Mouse (Mus musculus) WW6 (cell line): ENCODE data around the gene Rhox3c.
"Not testable (repeated sequence)": the region's sequence is repeated elsewhere in the genome, so short reads cannot be mapped to it uniquely, and the experiment has no call there.

Experiments
- DNase-seq: peaks from one replicate; pipeline ENCODE4 v3.0.0-alpha.2; 2013; ENCODE audit warnings: low read depth, low spot score

Rhox3c gene

DNA sequence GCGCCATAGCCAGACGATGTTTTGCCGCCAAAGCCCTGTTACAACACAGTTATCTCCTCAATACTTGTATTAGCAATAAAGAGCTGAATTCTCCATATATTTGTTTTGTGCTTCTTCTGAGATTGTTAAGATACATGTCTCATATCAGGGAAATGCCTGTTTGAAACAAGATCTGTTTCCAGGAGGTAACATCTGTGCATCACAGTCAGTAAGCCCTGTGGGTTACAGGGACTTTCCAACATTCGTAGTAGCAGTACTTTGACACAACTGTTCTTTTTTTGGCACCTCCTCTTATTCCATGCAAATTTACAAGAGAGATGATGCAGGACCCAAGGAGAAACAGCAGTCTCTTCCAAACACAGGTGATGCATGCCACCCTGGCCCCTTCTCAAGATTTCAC, at the start of gene Rhox3c:
Gene Rhox3c, plus strand, starts transcription at position 301 of the 400 bp plus-strand sequence.
- DNase-seq = not testable (repeated sequence)

DNA sequence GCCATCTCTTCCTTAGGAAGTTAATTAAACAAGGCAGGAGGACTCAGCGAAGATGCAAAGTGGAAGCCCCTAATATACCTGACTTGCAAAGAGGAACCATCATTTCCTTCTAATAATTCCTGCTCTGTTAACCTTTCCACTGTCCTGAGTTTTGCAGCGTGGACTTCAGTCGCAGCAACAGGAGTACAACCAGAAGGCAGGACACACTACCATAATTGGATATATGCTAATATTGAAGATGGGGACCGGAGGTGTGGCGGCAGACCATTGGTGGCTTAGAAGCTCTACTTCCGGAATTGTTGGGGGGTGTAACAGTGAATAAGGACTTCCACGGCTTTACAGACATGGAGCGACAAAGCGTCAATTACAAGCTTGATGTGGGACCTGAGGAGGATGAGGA, 46.6 kb upstream of the Rhox3c start, which contains the start of gene Rhox2b:
Gene Rhox2b, plus strand, starts transcription at position 301 of the 400 bp plus-strand sequence.
- DNase-seq = not testable (repeated sequence)

DNA sequence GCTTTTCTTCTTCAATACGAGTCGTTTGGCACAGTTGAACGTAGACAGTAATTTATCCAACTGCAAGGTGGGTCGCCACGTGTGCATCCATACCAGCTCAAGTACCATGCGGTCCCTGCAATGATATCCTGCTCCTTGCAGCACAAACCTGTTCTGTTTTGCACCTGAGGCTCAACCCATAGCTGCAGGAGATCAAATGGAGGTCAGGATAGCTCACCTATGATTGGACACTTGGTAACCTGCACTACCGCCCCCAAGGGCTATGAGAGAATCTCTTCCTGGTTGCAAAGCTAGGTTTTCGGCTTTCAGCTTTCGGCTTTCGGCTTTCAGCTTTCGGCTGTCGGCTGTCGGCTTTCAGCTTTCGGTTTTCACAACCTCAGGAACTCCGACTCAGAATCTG, 26.2 kb upstream of the Rhox3c start, which contains the start of gene Rhox4b:
Gene Rhox4b, plus strand, starts transcription at position 301 of the 400 bp plus-strand sequence.
- DNase-seq = not testable (repeated sequence)

DNA sequence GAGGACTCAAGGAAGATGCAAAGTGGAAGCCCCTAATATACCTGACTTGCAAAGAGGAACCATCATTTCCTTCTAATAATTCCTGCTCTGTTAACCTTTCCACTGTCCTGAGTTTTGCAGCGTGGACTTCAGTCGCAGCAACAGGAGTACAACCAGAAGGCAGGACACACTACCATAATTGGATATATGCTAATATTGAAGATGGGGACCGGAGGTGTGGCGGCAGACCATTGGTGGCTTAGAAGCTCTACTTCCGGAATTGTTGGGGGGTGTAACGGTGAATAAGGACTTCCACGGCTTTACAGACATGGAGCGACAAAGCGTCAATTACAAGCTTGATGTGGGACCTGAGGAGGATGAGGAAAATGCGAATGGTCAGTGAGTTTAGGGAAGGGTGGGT, 5.0 kb upstream of the Rhox3c start, which contains the start of gene Rhox2c:
Gene Rhox2c, plus strand, starts transcription at position 301 of the 400 bp plus-strand sequence.
- not testable (repeated sequence) for DNase-seq

DNA sequence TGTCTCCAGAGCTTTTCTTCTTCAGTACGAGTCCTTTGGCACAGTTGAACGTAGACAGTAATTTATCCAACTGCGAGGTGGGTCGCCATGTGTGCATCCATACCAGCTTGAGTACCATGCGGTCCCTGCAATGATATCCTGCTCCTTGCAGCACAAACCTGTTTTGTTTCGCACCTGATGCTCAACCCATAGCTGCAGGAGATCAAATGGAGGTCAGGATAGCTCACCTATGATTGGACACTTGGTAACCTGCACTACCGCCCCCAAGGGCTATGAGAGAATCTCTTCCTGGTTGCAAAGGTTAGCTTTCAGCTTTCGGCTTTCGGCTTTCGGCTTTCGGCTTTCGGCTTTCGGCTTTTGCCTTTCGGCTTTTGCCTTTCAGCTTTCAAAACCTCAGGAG, 21.7 kb downstream of the Rhox3c start, which contains the start of gene Rhox4c:
Gene Rhox4c, plus strand, starts transcription at position 301 of the 400 bp plus-strand sequence.
- DNase-seq = not testable (repeated sequence)

DNA sequence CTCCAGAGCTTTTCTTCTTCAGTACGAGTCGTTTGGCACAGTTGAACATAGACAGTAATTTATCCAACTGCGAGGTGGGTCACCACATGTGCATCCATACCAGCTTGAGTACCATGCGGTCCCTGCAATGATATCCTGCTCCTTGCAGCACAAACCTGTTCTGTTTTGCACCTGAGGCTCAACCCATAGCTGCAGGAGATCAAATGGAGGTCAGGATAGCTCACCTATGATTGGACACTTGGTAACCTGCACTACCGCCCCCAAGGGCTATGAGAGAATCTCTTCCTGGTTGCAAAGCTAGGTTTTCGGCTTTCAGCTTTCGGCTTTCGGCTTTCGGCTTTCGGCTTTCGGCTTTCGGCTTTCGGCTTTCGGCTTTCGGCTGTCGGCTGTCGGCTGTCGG, 55.7 kb downstream of the Rhox3c start, which contains the start of gene Rhox4d:
Gene Rhox4d, plus strand, starts transcription at position 301 of the 400 bp plus-strand sequence.
- DNase-seq = not testable (repeated sequence)
